Mouse (Mus musculus) heart, postnatal 25 days (tissue): Measurements from ENCODE around the gene Gimap1. TPM values are rescaled to one million over a fixed set of nuclear protein-coding genes. Genes with fewer than 3 reads are reported as not detected.

Source experiments
- DNase-seq: peaks from one replicate; pipeline ENCODE4 v3.0.0; 2022; ENCODE audit warnings: low spot score
- intact Hi-C: fragments of 180-260 bp; cut with DNase I; formaldehyde crosslinking; loops from one replicate; pipeline ENCODE4 v1.15.1; 2025
- total RNA-seq, 2 experiments: library from RNA; stranded (reverse); gene quantifications; 2 replicates each; pipeline ENCODE4 v1.2.3; 2021

Gene Gimap1
- total RNA-seq, result 1 to 10 TPM; 8.5 to 9.8 TPM

DNA sequence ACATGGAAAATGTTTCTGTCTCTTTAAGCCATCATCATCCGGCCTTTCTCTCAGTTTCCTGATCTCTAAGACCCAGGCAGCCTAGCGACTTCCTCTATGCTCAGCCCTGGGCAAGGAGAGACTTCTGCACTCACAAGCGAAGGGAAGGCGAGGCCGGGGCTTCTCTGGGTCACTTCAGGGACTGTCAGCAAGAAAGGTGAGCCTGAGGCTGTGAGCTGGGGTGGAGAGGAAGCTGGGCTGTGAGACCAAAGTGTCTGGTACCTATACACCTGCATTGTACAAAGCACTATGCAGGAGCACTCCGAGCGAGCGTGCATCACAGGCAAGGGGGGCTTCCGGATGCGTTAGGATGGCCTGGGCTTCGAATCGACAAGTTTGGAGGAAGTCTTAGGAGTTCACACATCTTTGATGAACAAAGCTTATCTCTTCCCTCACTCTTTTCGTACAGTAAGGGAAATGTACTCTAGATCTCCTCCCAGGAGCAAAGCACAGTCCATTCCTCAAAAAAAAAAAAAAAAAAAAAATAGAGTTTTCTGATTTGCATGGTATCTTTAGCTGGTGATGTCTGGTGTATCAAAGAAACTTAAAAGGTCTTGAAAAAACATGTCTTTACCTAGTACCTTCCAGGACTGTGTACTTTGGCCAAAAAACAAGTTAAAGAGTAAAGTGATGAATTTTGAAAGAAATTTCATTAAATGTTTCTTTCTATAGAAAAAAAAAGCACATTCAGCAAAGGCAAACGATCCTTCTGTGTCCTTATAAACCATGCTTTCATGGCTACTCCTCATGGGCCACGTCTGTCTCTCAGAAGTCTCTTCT is at the start of gene Gimap1:
Gene Gimap1 (plus strand): TSS at position 94 of the 819 bp plus-strand sequence.
- DNase-seq, result peak; percentile 41
- intact Hi-C loops, result no loop called here

- DNase-seq, result no peak
- intact Hi-C loops, result no loop called here
Measured at GRCm38 (mm10) chr6:48689320-48689719, 49.5 kb upstream of the Gimap1 start.

DNA sequence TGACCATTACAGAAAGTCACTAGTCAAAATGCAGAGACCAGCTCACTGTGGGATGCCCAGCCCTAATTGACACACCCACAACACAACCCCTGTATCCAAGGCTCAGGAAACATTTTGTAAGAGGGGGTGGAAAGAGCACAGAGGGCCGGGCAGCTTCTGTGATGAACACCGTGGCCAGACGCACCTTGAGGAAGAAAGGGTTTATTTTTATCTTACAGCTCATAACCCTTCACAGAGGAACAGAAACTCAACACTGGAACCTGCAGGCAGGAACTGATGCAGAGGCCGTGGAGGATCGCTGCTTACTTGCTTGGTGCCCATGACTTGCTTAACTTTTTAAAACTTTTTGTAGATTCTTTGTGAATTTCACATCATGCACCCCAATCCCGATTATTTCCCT is 45.9 kb upstream of the Gimap1 start:
- no peak for DNase-seq
- intact Hi-C loops, result no loop called here

DNA sequence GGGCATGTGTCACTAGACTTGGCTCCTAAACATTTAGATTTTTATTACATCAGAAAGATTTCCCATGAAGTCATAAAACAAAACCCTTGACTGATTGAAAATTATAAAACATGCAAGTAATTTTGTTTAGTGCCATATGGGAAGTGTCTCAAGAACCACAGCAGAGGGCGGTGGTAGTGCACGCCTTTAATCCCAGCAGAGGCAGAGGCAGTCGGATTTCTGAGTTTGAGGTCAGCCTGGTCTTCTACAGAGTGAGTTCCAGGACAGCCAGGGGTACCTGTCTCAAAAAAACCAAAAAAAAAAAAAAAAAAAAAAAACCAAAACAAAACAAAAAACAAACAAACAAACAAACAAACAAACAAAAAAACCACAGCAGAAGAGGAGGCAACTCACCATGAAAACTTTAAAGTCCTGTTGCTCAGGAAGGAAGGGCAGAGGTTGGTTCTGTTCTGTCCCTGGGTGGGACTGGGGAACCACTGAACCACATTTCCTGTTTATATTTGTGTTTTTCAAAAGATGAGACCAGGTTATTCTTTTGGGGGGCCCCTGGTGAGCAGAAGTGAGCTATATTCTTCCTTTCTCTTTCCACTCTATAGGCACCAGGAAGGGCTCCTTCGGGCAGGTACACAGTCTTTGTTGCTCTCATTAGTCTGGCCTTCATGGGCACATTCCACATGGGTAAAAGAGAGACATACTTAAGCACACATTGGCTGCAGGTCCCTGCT is 41.9 kb upstream of the Gimap1 start:
- DNase-seq, result no peak
- intact Hi-C loops, result no loop called here

DNA sequence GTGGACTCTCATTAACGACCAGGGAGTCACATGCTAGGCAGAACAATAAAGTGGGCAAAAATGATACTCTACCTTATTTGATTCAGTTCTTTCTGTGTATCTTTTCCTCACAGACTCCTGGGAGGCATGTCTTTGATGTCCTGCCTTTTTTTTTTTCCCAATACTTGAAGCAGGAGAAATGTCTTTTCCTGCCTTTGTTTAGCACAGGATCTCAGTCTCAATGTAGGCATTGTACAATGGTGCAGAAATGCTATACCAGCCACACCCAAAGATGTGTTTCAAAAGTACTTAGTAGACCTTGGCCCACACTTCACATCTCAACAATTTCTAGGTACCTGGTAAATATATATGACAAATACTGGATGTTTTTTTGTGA is 41.3 kb upstream of the Gimap1 start:
- intact Hi-C loops, result no loop called here
- no peak for DNase-seq

DNA sequence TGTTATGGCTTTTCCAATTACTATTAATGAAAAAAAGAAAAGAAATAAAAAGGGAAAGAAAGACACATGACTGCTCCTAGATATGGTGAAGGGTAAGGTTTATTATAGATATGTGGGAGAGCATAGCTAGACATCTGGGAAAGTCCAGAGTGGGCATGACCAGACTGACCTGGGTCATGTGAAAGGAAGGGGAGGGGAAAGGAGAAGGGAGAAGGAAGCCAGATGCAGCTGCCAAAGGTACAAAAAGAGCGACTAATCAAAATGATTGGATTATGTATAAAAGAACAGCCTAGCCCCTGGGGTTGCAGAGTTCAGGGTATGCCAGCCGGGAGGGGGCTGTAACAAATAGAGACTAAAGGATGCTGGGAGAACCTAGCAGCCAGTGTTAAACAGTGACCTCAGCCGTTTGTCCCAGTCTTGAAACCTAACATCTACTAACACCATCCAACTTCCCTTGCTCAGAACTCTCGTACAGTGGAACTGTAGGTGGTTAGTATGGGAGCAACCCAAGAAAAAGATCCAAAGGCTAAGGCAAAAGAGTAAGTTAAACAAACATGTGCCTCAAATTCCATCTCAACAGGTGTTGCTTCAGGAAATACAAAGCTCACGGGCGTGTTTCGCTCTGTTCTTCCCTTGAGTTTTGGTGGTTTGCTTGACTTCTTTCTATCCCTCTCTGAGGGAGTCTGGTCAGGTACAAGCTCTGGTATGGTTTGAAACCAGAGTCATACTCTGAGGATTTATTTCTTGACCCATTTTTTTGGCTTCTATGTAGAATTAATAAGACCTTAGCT is 40.6 kb upstream of the Gimap1 start:
- intact Hi-C loops, result no loop called here

DNA sequence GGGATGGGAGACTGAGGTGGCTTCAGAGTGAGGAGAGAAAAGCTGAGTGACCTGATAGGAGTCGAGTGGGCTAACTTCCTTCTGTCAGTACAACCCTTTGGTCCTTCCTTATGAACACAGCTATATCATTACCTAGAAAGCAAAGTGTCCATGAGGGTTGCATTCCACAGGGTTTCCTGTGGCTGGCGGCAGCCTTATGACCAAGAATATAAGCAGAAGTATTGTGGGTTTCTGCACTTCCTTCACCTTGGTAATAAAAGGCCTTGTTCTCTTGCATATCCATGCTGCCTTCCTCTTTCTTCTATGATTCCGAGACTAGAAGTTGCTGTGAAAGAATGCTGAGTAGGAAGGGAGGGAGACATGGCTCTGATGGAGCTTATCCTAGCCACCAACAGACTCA is 40.0 kb upstream of the Gimap1 start:
- intact Hi-C loops, result no loop called here

More for the DNA sequence above, 40.6 kb upstream of the Gimap1 start:
- no peak for DNase-seq

GRCm38 (mm10) chr6:48700251-48701075 is 38.4 kb upstream of the Gimap1 start:
- intact Hi-C loops, result loop anchor here (5.0 kb wide), 2 partner anchors 42 to 53 kb away; partner anchors contain the start of gene Gimap8
- peak; percentile 35 for DNase-seq

More for the DNA sequence above, 40.0 kb upstream of the Gimap1 start:
- DNase-seq, result no peak

GRCm38 (mm10) chr6:48702146-48702545 is 36.7 kb upstream of the Gimap1 start:
- no peak for DNase-seq
- intact Hi-C loops, result loop anchor here (5.0 kb wide), 2 partner anchors 40 to 55 kb away; partner anchors contain the start of gene Gimap8

DNA sequence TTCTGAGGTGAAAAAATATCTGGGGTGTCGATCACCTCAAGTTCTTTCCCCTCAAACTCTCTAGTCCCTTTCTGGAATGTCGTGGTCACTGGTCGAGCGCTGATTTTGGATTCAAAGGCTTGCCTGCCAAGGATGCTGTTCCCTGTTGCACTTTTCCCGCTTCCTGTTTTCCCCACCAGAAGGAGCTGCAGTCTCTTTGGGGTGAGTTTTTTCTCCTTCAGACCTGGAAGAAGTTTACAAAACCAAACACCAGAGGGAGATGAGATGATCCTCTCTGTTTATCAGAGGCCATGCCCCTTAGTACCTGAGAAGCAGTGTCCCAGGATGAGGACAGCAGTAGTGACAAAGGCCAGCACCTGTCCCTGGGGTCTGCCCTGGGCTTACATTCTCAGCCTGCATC is 36.3 kb upstream of the Gimap1 start:
- DNase-seq, result no peak
- intact Hi-C loops, result loop anchor here (5.0 kb wide), 2 partner anchors 40 to 55 kb away; partner anchors contain the start of gene Gimap8

- intact Hi-C loops, result loop anchor here (2.0 to 5.0 kb wide), 3 partner anchors 17 to 57 kb away; partner anchors contain the start of gene Gimap8
Measured at GRCm38 (mm10) chr6:48704146-48704545, 34.7 kb upstream of the Gimap1 start.

DNA sequence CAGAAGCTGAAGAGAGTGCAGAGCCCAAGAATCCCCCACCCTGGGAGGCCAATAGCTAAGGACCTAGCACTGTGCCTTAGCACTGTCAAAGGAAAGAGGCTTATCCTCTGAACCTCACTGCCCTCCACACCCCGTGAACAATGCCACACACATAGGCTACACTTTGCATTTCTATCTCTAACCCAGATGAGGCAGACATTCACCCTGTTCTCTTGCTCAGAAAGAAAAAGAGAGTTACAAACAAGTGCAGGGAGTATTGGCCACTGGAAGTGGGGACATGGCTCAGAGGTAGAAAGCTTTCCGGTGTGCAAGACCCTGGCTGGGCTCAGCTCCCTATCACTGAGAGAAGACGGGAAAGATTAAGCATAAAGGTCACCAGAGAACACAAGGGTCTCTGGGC is 32.7 kb upstream of the Gimap1 start:
- DNase-seq, result no peak
- intact Hi-C loops, result no loop called here

More at GRCm38 (mm10) chr6:48704146-48704545, 34.7 kb upstream of the Gimap1 start:
- no peak for DNase-seq

DNA sequence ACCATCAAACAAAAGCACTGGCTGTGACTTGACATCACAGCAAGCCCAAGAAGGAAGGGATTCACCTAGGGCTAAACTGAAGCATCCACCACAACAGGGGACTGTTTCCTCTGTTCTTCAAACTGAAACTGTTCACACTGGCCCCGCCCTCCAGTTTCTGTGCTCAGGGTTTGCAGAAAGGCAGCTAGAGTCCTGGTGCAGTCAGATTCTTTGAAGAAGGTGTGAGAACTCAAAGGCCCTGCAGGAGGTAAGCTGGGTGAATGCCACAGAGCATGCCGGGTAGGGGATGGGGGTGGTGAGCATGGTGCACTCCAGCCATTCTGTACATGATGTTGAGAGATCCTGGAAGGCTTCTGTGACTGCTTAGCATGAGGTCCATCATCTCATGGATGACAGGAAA is 20.4 kb upstream of the Gimap1 start, which contains the start of the genes Gm28053 and Gimap7:
Gene Gm28053 (plus strand): TSS at position 153 of the 400 bp plus-strand sequence.
Gene Gimap7 (plus strand): TSS at position 167 of the 400 bp plus-strand sequence.
- intact Hi-C loops, result no loop called here
- no peak for DNase-seq

DNA sequence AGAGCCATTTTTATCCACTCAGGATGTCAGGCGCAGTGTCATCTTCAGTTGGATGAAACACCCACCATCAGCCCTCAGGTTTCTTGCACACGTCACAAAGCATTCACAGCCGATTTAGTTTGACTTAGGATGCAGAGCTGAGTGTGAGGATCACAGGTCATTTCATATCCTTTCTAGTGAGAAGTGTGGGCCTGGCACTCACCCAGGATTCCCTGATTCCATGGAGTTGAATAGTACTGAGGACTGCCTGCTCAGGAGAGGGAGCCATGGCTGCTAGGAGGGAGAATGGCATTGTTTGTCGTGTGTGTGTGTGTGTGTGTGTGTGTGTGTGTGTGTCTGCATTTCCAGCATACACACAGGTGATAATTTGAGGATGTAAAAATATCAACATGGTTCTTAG is 18.5 kb upstream of the Gimap1 start:
- DNase-seq, result no peak
- intact Hi-C loops, result no loop called here

DNA sequence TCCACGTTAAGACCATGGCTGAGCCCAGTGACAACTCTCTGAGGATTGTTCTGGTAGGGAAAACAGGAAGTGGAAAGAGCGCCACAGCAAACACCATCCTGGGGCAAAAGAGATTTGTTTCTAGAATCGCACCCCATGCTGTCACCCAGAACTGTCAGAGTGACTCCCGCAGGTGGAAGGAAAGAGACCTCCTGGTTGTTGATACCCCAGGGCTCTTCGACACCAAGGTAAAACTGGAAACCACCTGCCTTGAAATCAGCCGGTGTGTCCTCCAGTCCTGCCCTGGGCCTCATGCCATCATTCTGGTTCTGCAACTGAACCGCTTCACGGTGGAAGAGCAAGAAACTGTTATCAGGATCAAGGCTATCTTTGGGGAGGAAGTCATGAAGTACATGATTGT is 15.4 kb upstream of the Gimap1 start:
- intact Hi-C loops, result no loop called here
- no peak for DNase-seq

DNA sequence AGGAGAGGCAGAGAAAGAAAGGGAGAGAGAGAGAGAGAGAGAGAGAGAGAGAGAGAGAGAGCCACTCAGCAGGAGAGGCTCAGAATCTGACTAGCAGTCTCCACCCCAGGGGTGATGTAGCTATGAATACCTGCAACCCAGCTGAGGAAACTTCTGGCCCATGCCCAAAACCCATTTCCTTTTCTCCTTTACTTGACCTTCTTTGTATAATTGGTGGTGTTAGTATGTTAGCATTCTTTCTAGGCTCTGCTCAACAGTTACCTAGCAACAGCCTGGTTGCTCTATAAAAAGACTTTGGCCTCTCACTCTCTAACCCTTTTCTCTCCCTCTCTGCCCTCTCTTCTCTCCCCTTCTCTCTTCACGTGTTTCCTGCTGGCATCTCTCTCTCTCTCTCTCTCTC is 13.4 kb upstream of the Gimap1 start:
- intact Hi-C loops, result no loop called here
- peak; percentile 44 for DNase-seq

GRCm38 (mm10) chr6:48727761-48728160 is 11.1 kb upstream of the Gimap1 start:
- intact Hi-C loops, result no loop called here
- DNase-seq, result no peak

DNA sequence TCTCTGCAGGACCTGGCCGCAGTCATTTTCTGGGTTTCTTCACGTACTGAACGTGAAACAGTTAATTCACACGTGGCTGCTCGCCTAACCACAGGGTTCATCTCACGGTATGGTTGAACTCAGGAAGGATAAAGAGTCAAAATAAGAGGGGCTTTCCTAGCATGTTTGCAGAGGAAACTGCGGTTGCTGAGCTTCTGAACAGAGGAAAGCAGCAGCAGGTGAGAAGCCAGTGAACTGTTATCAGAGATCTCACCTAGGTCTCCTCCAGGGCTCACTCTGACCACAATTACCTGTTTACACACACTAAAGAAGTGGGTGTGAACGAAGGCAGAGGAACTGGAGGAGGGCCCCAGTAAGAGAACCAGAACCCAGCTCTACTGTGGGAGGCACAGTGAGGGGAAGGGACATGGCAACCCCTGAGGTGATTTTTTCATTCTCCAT is 6.0 kb upstream of the Gimap1 start:
- intact Hi-C loops, result no loop called here

GRCm38 (mm10) chr6:48733660-48734059 is 5.2 kb upstream of the Gimap1 start:
- no peak for DNase-seq
- intact Hi-C loops, result no loop called here

More for the DNA sequence above, 6.0 kb upstream of the Gimap1 start:
- no peak for DNase-seq
